Mouse (Mus musculus) cerebellum, adult 9-11 months (tissue): ENCODE measurements around the gene Tm7sf3.

Experiments used
- DNase-seq: peaks from one replicate; pipeline ENCODE4 v3.0.0; 2022

Tm7sf3 gene

DNA sequence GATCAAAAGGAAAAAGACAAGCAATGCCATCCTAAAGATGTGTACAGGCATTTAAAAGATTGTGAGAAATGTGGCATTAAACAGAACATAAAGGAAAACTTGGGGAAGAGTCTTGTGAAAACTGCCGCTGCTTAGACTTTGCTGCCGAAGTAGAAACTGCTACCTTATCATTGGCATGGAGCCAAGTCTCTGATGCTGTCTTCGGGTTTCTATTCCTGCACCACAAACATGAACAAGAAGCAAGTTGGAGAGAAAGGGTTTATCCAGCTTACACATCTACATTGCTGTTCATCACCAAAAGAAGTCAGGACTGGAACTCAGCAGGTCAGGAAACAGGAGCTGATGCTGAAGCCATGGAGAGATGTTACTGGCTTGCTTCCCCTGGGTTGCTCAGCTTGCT lies 10.6 kb upstream of the Tm7sf3 start:
- no peak for DNase-seq

DNA sequence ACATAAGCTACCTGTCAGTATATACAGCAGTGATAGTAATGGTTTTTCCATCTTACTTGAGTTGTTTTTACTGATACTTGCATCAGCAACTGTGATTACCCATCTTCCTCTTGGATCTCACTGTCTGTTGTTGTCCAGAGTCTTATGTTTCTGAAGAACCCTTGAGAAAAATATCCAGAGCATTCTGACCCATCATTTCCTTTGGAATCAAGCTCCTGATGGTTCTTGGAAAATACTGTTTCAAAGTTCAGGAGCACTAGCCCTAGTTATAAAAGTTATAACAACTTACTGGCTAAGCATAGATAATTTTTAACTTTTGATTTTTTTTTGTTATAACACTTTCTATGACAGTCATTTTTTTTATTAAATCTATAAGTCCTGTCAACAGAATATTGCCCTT lies 8.8 kb upstream of the Tm7sf3 start:
- no peak for DNase-seq

DNA sequence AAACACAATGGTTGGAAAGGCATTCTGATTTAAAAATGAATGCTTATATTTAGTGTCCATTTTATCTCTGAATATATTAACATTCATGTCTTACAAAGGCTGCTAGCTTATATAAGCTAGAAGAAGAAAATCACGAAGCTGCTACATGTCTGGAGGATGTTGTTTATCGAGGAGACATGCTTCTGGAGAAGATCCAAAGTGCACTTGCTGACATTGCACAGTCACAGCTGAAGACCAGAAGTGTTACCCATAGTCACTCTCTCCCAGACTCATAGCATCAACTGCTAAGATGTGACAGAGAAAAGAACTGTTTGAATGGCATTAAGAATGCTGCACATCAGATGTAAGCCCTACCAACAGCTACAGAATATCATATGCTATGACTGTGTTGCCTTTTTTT lies 7.4 kb upstream of the Tm7sf3 start:
- no peak for DNase-seq

DNA sequence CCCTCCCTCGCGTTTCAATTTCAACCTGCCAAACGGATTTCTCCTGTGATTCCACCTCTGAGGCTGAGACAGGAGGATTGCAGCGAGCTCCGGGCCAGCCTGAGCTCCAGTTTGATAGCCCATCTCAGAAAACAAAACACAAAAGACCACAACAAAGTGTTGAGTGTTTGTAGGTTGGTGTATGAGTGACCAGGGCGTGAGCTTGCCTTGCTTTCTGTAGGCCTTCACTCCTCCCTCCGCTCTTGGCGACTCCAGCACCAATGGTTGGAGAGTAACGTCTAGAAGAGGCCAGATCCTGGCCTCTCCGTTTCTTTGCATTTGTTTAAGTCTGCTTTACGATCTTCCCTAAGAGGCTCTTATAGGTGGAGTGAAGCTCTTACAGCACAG lies 553 bp upstream of the Tm7sf3 start:
- DNase-seq: no peak

DNA sequence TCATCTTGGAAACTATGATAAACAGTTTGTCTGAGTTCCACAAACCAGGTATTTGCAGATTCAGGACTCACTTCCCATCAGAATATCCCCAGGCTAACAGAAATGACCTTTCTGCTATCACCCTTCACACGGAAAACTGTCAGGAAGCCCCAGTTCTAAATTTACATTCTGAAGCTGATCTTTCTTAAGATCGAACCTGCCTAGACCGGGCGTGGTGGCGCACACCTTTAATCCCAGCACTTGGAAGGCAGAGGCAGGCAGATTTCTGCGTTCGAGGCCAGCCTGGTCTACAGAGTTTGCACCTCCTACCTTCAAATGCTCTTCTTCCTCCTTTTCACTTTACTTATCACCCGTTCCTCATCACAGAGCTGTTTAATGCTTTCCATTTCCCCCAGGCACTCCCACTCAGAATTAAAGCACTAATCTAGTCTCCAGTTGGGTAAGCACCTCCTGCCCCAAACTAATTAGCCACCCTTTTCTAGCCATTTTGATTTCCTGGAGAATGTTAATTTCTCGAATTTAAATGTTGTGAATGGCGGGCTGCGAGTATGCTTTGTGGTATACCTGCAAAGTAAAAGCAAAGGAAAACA lies 908 bp downstream of the Tm7sf3 start:
- DNase-seq: peak; percentile 28

DNA sequence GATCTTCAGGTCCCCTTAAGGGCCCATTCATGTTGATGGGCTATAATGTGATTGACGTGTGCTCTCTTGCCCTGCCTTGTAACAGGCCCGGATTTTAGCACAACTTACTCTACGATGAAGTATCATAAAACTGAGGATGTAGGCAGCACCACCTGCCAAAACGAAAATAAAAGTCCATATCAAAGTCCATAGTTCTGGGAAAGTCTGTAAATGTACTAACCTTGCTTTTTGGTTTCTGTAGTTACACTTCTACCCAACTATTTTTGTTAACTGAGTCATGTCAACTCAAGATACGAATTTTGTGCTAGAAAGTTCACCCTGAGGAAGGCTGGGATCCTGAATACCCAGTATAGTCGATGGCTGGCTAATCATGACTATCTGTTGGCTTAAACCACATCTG lies 1.6 kb downstream of the Tm7sf3 start:
- DNase-seq: no peak

DNA sequence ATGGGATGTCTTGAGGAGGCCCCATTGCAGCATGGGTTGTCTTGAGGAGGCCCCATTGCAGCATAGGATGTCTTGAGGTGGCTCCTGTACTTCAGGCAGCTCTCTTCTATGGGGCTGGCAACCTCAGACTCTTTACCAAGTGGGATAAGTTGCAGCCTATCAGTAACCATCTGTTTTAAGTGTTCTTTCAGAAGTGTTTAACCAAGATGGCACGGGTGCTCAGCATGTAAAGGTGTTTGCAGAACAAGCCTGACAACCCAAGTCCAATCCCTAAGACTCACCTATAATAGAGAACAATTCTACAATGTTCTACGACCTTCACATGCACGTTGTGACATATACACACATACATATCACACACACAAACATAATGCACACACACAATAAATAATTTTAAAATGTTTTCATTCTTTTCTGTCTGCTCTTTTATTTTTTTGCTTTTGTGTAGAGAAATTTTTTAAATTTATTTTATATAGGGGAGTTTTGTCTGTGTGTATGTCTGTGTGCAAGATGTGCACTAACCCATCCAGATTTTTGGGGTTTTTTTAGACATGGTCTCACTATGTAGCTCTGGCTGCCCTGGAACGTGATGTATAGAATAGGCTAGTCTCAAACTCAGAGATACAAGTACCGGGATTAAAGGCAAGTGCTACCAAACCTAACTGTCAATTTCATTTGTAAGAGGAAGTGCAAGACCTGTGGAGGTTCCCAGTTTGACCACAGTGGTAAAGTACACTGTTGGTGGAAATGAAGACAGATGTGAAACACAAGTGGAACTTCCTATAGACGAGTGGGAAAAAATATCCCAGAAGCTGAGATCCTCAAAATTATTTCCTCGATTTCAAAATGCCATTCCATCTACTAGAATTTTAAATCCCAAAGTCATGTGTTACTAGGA lies 2.3 kb downstream of the Tm7sf3 start:
- no peak for DNase-seq

DNA sequence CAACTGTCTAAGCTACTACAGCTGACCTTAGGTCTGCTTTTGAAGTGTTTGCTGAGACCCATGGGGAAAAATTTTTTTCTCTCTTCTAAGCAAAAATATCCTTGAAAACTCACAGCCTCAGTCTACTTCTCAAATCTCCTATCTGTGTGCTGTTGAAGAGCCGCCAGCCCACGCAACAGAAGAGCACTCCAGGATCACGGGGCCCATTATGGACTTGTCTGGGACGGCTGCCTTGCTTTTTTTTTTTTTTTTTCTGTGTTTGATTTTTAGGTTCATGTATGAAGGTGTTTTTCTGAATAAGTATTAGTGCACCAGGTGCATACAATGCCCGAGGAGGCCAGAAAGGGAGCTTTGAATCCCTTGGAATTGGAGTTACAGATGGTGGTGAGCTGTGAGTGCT lies 6.1 kb downstream of the Tm7sf3 start:
- DNase-seq: no peak

DNA sequence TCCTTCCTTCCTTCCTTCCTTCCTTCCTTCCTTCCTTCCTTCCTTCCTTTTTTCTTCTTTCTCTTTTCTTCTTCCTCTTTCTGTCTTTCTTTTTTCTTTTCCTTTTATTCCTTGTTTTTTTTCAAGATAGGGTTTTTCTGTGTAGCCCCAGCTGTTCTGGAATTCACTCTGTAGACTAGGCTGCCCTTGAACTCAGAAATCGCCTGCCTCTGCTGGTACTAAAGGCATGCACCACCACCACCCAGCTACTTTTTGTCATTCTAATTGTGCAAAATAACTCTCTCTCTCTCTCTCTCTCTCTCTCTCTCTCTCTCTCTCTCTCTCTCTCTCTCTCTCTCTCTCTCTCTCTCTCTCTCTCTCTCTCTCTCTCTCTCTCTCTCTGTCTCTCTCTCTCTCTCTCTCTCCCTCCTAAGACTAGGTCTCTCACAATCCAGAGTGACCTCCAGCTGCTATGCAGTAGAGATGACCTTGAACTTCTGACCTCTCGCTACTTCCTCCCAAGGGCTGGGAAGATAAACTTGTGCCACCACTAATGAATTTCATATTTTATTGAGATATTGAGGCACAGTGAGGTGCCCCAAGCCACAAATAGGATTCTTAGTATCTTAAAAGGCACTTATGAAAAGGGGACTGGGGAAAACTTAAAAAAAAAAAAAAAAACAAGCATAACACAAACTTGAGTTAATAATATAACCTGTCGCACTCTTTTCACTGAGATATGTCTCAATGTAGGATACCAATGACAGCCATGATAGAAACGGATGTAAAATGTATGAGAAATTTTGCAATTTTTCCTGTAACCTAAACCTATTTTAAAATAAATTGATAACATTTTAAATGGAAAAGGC lies 7.6 kb downstream of the Tm7sf3 start:
- no peak for DNase-seq

DNA sequence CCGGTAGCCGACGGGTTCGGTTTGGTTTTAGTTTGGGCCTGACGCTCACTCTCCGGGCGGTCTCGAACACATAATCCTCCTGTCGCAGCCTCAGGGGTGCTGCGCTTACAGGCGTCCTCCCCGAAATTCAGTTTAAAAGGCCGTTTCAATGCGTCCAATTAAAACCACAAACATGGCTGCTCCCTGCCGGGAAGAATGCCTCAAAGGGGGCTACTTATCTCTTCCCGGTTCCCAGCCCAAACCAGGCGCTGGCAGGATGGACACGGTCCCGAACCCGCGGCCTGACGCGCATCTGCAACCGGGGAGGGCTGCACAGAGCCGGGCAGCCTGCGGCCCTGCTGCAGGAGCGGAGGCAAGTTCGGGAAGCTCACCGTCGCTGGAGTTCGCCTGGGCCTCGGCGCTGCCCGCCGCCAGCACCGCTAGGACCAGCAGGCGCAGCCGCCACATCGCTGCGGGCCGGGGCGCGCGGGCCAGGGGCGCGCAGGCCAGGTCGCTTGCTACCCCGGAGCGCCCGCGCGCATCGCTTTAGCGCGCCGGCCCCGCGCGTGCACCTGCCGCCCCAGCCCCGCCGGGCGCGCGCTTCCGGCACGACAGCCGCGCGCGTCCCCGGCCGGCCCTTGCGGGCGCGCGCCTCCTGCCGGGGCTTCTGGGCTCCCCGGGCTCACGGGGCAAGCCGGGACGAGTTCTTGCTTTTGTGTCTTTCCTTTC lies 8.5 kb downstream of the Tm7sf3 start:
- peak; percentile 82 for DNase-seq

DNA sequence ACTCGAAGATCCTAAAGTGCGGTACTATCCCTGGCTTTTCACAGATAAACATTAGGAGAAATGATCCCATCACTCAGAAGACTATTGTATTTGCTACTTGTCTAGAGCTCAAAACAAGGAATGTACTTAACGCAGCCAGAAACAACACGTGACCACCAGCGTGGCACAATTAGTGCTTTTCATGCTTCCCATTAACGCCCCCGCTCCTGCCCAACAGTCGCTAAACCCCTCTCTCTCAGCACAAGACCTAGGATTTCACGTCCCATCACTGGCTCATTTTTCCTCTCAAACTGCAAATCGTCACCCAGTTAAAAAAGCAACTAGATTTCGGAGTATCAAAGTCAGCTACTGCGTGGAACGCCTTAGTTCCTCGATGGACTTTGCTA lies 9.0 kb downstream of the Tm7sf3 start:
- no peak for DNase-seq

DNA sequence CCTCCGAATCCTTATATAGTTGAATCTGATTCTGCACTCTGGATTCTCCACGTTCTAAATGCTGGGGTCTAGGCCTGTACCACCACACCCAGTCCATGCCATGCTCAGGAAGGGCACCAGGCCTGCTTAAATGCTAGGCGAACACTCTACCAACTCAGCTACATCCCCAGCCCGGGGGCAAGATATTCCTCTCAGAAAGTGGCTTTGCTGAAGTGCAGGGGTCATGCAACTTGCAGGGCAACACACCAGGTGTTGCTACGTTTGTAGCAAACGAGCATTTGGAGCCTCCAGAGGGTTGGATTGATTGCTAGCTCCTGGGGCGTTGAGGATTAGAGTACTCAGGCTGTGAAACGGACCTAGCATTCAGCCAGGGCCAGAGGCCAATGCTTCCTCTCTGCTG lies 9.5 kb downstream of the Tm7sf3 start:
- DNase-seq: peak; percentile 34

DNA sequence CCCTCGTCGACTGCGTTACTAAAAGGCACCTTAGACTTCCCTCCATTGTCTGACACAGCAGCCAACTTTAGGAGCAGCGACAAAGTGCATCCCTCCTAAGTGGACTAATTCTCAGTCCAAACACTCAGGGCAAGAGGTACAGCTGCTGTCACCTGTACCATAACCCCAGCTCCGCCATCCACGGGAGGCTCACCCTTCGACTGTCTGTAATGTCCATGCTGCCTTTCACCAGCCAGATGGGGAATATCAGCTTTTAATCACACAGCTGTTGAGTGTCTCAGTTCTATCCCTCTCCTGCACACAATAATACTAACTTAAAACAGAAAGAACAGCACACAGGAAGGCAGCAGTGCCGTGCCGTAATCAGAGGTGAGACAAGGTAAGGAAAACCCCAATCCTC lies 10.2 kb downstream of the Tm7sf3 start:
- no peak for DNase-seq

DNA sequence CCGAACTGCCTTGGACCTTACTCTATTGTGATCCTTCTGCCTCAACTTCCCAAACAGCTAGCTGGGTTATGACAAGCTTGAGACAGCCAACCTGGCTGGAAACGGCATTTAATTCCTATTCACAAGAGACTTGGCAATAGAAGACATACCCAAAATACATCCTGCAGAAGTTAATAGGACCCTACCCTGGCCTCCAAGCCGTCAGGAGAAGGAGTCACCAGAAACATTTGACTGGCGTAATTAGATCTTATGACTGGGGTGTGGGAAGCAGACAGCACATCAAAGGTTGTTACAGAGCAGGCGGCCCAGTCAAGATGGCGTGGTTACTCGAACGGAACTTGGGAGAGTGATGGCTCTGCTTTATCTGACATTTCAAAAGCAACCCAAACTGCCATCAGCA lies 10.8 kb downstream of the Tm7sf3 start:
- DNase-seq: no peak

DNA sequence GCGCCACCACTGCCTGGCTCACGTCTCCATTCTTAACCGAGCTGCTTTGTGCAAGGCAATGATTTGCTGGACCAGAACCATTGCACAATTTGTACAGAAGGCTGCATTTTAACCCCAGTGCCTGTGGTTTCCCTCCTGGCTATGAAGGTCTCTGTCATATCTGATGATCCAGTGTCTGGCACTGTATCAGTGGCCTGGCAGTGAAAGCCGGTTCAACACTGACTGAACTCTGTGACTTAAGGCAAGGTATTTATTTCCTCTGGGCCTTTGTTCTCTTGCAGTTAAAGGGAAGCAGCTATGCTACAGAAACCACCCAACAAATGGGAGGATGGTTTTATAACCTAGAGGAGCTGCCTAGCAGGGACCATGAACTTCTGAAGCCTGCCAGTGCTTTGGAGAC lies 11.7 kb downstream of the Tm7sf3 start:
- no peak for DNase-seq

DNA sequence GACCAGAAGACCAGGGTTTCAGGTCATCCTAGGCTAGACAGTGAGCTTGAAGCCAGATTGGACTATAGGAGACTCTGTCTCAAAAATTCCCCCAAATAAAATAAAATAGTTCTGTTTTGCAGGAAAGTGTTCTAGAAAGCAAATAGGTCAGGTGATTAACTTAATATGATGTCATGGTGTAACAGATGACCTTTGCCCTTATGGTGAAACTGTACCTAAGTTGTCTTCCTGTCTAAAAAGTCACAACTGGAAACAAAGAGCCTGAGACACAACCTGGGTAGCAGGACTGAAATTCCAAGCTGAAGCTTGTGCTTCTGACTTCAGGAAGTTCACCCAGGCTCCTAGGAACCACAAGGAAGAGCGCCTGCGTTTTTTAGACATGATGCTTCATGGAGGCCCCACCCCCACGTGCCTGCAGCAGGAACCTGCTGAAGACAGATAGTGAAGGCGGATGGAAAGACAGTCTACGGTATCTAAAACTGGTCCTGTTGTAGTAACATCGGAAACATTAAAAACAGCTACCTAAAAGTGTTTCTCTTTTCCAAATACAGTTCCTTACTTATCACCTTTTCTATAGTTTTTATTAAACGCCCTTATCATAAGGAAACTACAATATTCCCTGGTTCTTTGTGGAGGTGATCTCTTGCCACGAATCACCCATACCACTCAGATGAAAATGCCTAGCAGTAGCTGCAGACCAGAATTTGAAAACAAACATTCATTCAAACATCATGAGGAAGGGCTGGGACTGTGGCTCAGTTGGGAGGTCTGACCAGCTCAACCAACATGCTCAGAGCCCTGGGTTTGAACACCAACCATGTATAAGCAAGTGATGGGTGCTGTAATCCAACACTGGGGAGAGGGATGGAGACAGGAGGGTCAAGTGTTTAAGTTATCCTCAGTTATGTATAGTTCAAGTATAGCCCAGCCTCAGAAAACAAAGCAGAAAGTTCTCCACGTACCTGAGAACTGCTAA lies 12.6 kb downstream of the Tm7sf3 start:
- DNase-seq: no peak

DNA sequence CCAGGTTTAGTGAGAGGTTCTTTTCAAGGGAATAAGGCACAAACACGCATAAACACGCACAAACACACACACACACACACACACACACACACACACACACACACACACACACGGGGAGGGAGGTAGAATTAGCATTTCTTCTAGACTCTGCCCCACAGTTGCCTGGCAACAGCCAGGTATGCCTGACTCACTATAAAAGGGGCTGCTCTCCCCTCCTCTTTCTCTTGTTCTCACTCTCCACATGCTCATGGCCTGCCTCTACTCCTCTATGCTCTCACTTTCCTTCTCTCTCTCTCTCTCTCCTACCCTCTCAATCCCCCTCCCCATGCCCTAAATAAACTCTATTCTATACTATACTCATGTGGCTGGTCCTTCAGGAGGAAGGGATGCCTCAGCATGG lies 14.5 kb downstream of the Tm7sf3 start:
- no peak for DNase-seq

DNA sequence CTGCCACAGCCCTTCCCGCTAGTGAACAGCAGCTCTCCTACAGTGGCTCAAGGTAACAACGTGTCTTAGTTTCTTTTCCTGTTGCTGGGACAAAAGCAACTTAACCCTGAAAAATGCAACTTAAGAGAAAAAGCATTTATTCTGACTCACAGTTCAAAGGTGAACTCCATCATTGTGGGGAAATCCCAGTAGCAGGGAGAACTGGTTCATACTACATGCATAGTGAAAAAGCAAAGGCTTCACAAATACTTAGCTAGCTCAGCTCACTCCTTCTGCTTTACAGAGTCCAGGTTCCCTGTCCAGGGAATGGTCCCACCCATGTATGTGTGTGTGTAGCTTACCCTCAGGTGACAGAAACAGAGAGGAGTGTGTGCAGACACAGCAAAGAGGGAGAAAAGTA lies 26.0 kb downstream of the Tm7sf3 start:
- DNase-seq: no peak

DNA sequence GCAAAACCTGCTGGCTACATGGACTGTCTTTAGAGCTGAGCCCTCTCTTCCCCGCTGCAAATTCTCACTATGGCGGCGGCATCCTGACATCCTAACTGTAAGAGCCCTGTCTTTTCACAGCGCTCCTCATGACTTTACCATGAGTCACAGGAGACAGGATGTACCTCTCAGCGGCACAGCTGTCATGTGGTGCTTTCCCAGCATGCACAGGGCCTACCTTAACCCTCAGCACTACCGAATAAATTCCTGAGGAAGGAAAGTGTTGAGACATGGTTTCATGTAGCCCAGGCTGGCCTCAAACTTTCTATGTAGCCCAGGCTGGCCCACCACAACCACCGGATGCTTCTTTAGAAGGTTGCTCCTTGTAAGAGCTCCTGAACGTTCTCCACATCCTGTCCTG lies 26.7 kb downstream of the Tm7sf3 start:
- DNase-seq: no peak

DNA sequence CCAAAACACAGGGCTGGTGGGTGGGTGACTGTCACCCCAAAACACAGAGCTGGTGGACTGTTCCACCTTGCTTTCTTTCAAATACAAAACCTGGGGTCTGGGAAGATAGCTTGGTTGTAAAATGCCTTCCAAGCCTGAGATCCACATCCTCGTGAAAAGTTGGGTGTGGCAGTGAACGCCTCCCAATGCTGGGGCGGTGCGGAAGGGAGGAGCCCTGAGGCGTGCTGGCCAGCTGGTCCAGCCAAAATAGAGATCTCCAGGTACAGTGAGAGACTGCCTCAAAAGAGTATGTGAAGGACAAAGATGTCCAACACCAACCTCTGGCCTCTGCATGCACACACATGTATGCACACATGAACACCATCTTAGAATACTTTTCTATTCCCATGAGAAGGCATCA lies 28.1 kb downstream of the Tm7sf3 start:
- no peak for DNase-seq

DNA sequence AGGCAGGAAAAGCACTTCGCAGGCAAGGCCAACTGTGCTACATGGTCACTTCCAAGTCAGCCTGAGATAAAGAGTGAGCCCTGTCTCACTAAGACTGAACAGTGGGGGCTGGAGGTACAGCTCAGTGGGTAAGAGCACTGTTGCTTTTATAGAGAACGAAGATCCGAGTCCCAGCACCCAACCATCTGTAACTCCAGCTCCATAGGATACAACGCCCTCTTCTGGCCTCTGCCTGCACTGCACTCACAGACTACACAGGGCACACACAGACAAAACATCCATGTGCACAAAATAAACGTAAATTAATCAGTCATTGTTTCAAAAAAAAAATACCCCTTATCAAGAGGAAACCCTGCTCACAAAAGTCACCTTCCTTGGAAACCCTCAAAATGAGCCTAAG lies 28.7 kb downstream of the Tm7sf3 start:
- no peak for DNase-seq

DNA sequence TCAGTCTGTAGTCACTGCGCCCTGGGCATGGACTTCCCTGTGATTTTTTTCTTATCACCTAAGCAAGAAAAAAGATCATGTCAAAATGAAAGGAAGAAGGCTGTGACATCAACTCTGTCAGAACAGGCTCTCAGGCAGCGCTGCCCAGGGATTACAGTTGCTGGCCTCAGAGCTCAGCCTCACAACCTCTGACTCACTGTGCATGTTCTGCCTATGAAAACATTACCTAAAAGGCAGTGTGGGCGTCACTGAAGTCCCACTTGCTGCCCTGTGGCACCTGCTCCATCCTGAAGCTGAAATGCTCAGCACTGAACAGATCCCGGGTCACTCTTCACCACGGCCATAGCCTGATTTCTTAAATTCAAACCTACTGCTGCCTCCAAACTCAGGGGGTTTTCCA lies 29.9 kb downstream of the Tm7sf3 start:
- no peak for DNase-seq
